Mouse (Mus musculus): ENCODE data around the gene Tmod2.
"Not testable (repeated sequence)": the region's sequence is repeated elsewhere in the genome, so short reads cannot be mapped to it uniquely, and the experiment has no call there.

Gene Tmod2

DNA sequence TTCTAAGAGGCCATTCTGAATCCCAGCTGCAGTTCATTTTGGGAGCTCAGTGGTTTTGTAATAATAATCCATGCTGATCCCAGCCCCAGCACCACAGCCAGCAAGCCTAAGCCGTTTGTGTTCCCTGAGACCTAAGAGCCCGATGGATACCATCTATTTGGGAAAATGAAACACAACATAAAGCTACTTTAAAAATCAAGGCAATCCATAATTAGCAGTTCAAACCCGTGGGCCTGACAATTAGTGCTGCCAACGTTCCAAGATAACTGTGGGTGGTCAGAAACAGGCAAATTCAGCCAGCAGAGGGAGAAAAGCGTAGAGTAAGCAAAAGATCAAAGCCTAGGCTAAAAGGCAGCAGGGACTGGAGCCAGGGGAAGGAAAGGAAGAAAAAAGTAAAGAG lies 59.8 kb downstream of the Tmod2 start:
- no peak for DNase-seq (ENCODE audit: low spot score in 2 of 2)

GRCm38 (mm10) chr9:75549010-75549409 lies 62.1 kb downstream of the Tmod2 start:
- DNase-seq (ENCODE audit: low spot score in 2 of 2): peak; percentile 53 to 58

DNA sequence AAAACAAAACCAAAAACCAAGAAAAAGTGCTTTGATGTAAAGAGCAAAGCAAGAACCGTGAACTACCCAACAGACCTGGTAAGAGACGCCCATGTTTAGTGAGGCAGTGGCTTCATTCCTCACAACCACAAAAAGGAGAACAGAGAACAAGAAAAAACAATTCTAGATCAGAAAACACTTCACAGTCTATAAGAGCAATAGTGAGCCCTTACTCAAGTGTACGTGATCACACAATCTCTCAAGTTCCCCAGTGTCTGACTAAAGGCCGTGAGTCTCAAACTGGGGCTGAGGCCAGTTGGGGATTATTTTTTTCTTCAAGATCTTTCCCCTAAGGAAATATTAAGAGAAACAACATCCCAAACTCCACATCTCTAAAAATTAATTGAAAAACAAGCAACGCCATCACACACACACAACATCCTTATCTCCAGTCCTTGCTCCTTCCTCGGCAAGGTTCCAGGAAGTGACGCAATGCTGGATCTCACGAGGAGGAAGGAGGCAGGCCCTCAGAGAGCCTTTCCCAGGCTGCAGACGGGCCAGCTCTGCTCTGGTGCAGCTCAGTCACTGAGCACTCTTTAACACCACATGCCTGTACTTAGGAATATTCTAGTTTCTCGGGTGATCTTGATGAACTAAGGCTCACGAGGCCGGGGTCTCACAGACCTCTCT lies 64.1 kb downstream of the Tmod2 start:
- peak; percentile 96 for DNase-seq (ENCODE audit: low spot score in 2 of 2)

DNA sequence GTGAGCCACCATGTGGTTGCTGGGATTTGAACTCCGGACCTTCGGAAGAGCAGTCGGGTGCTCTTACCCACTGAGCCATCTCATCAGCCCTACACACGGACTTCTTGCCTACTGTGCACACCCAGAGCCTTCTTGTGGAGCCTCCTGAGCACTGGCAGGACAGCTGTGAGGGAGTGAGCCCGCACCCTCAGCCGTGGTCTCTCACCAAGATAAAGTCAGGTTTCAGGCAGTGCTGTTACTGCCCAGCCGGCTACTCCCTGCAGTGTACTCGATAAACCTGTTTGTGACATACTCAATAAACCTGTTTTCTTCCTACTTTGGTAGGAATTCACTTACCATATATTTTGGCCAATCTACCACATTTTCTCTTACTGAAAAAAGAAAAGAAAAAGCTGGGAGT lies 65.6 kb downstream of the Tmod2 start:
- DNase-seq (ENCODE audit: low spot score in 2 of 2): no peak

DNA sequence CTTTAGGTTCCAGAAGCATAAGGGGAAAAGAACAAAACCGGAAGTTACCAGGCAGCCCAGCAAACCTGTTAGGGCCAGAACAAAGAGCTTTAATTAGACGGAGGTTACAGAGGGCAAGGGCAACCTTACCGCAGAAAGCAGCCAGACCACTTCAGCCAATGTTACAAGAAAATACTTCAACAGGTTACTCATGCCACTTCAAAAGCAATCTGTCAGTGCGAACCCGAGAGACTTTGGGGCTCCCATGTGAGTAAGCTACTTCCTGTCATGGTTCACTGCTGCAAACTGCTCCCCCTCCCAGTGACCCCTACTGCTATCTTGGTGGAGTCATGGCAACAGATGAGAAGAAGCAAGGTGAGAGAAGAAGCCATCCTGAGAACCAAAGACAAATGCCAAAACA lies 69.6 kb downstream of the Tmod2 start:
- DNase-seq (ENCODE audit: low spot score in 2 of 2): no peak

DNA sequence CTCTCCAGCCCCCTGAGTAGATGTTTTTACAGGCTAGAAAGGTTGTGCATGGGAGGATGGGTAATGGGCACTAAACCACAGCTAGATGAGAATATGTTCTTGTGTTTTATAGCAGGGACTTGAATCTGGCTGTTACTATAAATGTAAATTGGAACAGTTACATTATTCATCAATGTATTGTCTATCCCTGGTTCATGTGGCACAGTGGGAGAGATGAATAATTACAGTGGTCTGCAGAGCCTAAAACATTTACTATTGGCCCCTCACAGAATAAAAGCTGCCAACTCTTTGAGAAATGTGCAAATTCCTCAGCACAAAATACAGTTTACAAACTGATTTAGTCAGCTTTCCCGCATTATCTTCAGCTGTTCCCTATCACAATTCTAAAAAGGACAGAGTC lies 74.7 kb downstream of the Tmod2 start:
- no peak for DNase-seq (ENCODE audit: low spot score in 2 of 2)

GRCm38 (mm10) chr9:75534431-75534962 lies 76.6 kb downstream of the Tmod2 start:
- no peak for DNase-seq (ENCODE audit: low spot score in 2 of 2)

GRCm38 (mm10) chr9:75532989-75533388 lies 78.1 kb downstream of the Tmod2 start:
- DNase-seq (ENCODE audit: low spot score in 2 of 2): not testable (repeated sequence)

DNA sequence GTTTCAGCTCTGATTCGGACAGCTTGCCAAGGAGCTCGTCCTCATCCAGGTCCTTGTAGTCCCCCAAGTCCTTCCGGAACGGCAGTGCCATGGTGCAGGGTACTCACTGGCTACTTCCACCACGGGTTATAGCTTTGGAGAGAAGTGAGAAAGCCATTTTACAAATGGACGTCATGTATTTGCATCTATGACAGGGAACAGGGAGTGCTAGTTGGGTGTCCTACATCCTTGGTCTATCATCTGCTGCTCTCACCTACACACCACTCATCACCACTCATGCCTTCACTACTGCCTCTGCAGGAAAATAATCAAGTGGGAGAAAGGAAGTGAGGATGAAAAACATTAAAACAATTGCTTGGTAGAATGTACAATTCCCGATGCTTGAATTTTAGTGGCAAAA lies 78.7 kb downstream of the Tmod2 start:
- no peak for DNase-seq (ENCODE audit: low spot score in 2 of 2)

- no peak for DNase-seq (ENCODE audit: low spot score in 2 of 2)
These were observed 81.8 kb downstream of the Tmod2 start for GRCm38 (mm10) chr9:75529358-75529757.

DNA sequence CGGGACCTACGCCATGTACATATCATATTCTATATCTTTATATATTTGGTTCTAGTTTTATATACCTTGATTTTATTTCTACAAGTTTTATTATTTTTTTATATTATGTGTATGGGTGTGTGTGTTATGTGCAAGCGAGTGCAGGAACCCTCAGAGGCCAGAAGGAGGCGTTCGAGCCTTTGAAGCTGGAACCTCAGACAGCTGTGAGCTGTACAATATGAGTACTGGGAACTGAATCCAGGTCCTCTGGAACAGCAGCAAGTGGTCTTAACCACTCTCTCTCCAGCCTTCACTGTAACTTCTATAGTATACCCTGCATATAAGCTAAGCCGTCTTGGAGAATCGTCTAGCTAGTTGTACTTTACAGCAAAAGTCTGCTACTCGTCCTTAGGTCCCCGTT lies 83.0 kb downstream of the Tmod2 start:
- DNase-seq (ENCODE audit: low spot score in 2 of 2): no peak

DNA sequence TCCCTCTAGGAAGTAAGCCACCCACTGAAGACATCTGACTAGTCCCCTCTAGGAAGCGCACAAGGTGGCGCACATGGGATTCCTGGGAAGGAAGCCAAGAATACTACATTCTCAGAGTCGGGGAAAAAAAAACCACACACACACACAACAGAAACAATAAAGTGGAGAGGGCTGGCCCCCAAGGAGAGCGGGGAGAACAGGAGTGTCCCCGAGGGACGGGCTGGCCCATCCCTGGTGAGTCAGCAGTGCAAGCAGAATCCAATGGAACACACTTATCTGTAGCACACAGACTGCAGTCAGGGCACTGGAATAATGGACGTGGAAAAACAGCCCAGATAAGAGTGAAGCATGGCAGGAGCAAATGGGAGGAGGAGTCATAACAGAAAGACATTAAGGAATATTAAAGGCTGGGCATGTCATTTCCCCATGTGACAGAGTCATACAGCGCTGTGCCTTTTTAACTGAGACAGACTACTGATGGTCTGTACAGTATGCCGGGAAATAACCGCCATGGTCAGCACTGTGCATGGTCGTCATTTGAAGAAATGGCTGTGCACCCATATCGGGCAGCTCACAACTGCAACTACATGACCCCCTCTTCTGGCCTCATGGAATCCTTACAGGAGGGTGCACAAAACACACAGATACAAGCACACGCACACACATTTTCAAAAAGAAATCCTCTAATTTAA lies 83.6 kb downstream of the Tmod2 start:
- DNase-seq (ENCODE audit: low spot score in 2 of 2): peak; percentile 78 to 84

DNA sequence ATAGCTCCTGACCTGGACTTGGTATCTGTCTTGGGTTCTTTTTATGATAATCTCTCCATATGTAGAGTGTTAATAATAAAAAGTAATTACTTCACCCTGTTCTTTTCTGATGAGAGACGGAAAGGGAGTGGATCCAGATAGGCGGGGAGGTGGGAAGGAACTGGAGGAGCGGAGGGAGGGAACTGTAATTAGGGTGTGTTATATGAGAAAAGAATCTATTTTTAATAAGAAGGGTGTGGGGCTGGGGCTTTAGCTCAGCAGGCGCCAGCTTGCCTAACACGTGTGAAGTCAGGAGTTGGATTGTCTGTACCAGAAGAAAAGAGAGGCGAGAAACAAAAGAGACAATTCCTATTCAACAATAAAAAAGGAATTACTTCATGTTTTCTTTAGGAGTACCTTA lies 87.5 kb downstream of the Tmod2 start:
- DNase-seq (ENCODE audit: low spot score in 2 of 2): peak; percentile 61 to 78

- no peak for DNase-seq (ENCODE audit: low spot score in 2 of 2)
These were observed 88.9 kb downstream of the Tmod2 start for GRCm38 (mm10) chr9:75522217-75522616.

DNA sequence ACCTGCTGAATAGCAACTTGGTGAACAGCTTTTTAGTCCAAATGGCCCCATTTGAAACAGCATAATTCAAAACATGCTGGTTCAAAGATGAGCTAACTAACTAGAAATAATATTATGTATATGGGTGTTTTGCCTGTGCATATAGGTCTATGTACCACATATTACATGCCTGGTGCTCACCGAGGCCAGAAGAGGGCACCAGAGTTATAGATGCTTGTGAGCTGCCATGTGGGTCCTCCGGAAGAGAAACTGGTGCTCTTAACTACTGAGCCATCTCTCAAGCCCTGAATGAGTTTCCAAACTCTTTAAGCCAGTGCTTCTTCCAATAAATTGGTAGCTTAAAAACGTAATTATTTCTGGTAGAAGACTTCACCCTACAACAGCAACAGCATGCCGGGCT lies 89.3 kb downstream of the Tmod2 start:
- DNase-seq (ENCODE audit: low spot score in 2 of 2): peak in 1 of 2 experiments; percentile 33

DNA sequence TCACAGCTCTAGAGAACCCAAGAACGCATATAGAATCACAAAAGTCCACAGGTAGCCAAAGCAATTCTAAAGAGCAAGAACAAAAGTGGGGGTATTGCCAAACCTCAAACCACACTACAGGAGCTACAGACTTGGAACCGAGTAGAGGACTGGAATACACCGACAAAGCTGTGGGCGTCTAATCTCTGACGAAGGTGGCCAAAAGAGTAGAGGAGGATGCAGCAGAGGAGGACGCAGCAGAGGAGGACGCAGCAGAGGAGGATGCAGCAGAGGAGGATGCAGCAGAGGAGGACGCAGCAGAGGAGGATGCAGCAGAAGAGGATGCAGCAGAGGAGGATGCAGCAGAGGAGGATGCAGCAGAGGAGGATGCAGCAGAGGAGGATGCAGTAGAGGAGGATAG lies 90.2 kb downstream of the Tmod2 start:
- no peak for DNase-seq (ENCODE audit: low spot score in 2 of 2)

GRCm38 (mm10) chr9:75517751-75518150 lies 93.4 kb downstream of the Tmod2 start:
- DNase-seq (ENCODE audit: low spot score in 2 of 2): peak in 1 of 2 experiments; percentile 13

Data from heart, adult 9 months (tissue).